Mouse (Mus musculus) thymus, adult 2 months (tissue): ENCODE results near the gene Pfdn4. TPM values are rescaled to one million over a fixed set of nuclear protein-coding genes. Genes with fewer than 3 reads are reported as not detected.

ENCODE experiments used
- DNase-seq: peaks from one replicate; pipeline ENCODE4 v3.0.0; 2021
- H3K27ac ChIP-seq: fragments of 200-500 bp; 2 replicates; pipeline ENCODE4 v1.5.1; 2012; ENCODE audit warnings: low read length, control low read depth; ENCODE audit not compliant: control insufficient read depth, insufficient read depth
- H3K27me3 ChIP-seq: fragments of 200-500 bp; 2 replicates; pipeline ENCODE4 v1.6.1; 2012; ENCODE audit warnings: mild to moderate bottlenecking, low read length, moderate library complexity, mixed read lengths; ENCODE audit not compliant: control insufficient read depth, insufficient read depth
- H3K36me3 ChIP-seq: fragments of 200-500 bp; 2 replicates; pipeline ENCODE4 v1.6.1; 2012; ENCODE audit warnings: mild to moderate bottlenecking, low read length, moderate library complexity; ENCODE audit not compliant: control insufficient read depth, insufficient read depth
- H3K4me1 ChIP-seq: fragments of 200-500 bp; replicated peaks from 2 replicates; pipeline ENCODE4 v1.6.1; 2012; ENCODE audit warnings: low read length; ENCODE audit not compliant: control insufficient read depth, insufficient read depth
- H3K4me3 ChIP-seq: fragments of 200-500 bp; 2 replicates; pipeline ENCODE4 v1.5.1; 2012; ENCODE audit warnings: mild to moderate bottlenecking, low read length, control low read depth, moderate library complexity; ENCODE audit not compliant: control insufficient read depth, insufficient read depth
- CTCF ChIP-seq: fragments of 200-500 bp; IDR thresholded peaks from 2 replicates; pipeline ENCODE4 v1.5.1; 2012; ENCODE audit warnings: mild to moderate bottlenecking, control low read depth, low read length, moderate library complexity, borderline replicate concordance; ENCODE audit not compliant: control insufficient read depth, poor library complexity, insufficient read depth; ENCODE audit errors: extremely low read depth
- POLR2A ChIP-seq: fragments of 200-500 bp; IDR thresholded peaks from 2 replicates; pipeline ENCODE4 v1.6.1; 2012; ENCODE audit warnings: mild to moderate bottlenecking, low read length, control low read depth, moderate library complexity; ENCODE audit not compliant: control insufficient read depth, poor library complexity, insufficient read depth; ENCODE audit errors: extremely low read depth
- WGBS: fragments of 180-500 bp; shearing (Covaris S2); methylation state at CpG from one replicate; pipeline ENCODE4 v1.1.7; 2018; 5-methylcytosine and 5-hydroxymethylcytosine counted together
- polyA plus RNA-seq: library from polyadenylated mRNA; depleted of rRNA; stranded (reverse); fragments of >200 nt; gene quantifications from 2 replicates; pipeline ENCODE4 v1.2.3, GENCODE M21; 2012

The Pfdn4 gene
- polyA plus RNA-seq, 1 experiment: 12.0 TPM

- Histone ChIP-seq H3K27me3 (no peaks in the 10 kb centered on the region), H3K4me3 (no peak overlapping the region), H3K27ac (no peak overlapping the region), H3K36me3 (no peaks in the 10 kb centered on the region), H3K4me1 (no peaks in the 10 kb centered on the region)
- TF ChIP-seq POLR2A (no peak), CTCF (no peak)
- WGBS: 48% methylated on average over 7 of the region's 7 CpGs
- no peak for DNase-seq
Measured at GRCm38 (mm10) chr2:170544950-170545349, 48.7 kb downstream of the Pfdn4 start.

DNA sequence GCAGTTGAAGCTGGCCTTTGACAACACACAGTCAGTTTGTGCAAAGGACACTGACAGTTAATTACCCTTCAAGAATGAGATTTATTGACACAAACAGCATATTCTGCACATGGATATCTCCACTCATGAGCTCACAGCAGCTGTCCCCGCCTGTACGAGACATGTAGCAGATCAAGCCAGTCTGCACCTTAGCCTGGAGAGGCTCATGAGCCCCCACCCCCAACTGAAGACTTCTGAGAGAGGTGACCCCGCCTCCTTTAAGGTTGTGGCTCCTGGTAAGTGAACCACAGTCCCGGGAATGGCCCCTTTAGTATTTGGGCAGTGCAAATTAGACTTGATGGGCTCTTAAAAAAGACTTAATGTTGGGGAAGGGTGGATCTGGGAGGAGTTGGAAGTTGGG, 49.5 kb downstream of the Pfdn4 start:
- Histone ChIP-seq H3K4me3 (no peak overlapping the region), H3K4me1 (no peaks in the 10 kb centered on the region), H3K27me3 (no peaks in the 10 kb centered on the region), H3K27ac (no peak overlapping the region), H3K36me3 (no peaks in the 10 kb centered on the region)
- WGBS: 74% methylated on average over 4 of the region's 4 CpGs
- no peak for DNase-seq
- no peak for TF ChIP-seq CTCF
- no peak for TF ChIP-seq POLR2A

DNA sequence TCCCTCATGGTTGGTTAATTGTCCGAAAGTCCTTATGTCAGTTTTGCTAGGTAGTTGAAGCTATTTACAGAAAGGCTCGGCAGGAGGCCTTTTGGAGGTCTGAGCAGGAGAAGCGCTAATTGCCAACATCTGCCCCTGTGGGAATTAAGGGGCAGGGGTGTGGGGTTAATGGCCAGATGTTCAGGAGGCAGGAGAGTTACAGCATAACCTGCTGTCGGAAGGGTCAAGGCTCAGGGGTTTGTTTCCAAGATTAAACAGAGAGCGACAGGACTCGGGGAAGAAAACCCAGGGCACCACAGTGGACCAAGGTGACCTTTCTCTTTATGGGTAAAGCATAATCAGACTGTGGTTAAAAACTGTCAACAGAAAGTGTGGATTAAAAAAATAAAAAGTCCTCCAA, 51.3 kb downstream of the Pfdn4 start:
- Histone ChIP-seq H3K4me3 (no peak overlapping the region), H3K27me3 (no peaks in the 10 kb centered on the region), H3K27ac (no peak overlapping the region), H3K36me3 (no peaks in the 10 kb centered on the region), H3K4me1 (no peaks in the 10 kb centered on the region)
- no peak for DNase-seq
- WGBS: 94% methylated on average over 6 of the region's 6 CpGs
- TF ChIP-seq POLR2A (no peak), CTCF (no peak)

DNA sequence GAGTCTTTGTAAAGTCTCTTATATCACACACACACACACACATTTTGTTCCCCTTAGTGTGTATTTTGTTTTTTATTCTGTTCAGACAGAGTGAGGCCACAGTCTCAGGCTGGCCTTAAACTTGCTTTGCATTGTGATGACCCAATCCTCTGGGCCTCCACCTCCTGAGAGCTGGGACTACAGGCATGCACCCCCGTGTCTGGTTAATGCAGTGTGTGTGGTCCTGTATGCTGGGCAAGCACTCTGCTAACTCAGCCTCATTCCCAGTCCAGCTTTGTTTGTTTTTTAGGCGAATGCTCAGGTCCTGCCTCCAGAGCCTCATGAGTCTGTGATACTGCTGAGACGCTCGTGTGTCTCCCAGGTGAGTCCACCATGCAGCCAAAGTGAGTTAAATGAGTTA, 51.8 kb downstream of the Pfdn4 start:
- Histone ChIP-seq H3K36me3 (no peaks in the 10 kb centered on the region), H3K4me3 (no peak overlapping the region), H3K27ac (no peak overlapping the region), H3K4me1 (no peaks in the 10 kb centered on the region), H3K27me3 (no peaks in the 10 kb centered on the region)
- no peak for TF ChIP-seq POLR2A
- TF ChIP-seq CTCF: no peak
- no peak for DNase-seq
- 86% methylated on average over 4 of the region's 4 CpGs for WGBS

DNA sequence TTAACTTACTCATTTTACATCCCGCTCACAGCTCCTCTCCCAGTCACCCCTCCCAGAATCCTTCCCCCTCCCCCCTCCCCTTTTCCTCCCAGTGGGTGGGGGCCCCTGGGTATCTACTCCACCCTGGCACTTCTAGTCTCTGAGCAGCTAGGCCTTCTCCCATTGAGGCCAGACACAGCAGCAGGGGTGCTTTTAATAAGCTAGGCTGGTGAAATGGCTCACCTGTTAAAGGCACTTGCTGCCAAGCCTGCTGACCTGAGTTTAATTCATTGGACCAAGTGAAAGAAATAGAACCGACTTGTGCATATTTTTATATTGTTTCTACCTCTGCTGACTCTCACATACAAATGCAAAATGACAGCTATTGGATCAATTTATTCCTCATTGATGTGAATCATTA, 52.9 kb downstream of the Pfdn4 start:
- WGBS: 97% methylated on average over 2 of the region's 2 CpGs
- TF ChIP-seq POLR2A (no peak), CTCF (no peak)
- Histone ChIP-seq H3K27me3 (no peaks in the 10 kb centered on the region), H3K4me1 (no peaks in the 10 kb centered on the region), H3K4me3 (no peak overlapping the region), H3K36me3 (no peaks in the 10 kb centered on the region), H3K27ac (no peak overlapping the region)
- DNase-seq: no peak

DNA sequence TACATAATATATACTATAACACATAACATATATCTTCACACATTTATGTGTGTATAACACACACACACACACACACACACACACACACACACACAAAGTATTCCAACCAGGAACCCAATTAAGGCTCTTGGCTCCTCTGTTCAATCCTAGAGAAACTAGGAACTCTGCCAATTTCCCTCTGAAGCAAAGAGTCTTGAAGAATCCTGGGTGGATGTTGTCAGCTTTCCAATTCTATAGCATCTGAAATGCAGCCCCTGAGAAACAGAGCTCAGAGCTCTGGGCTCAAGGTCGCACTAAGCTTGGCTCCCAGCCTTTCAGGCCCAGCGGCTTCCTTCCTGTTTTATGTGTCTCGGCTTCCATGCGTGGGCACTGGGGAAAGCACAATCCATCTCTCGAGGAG, 54.0 kb downstream of the Pfdn4 start:
- WGBS: 9% methylated on average over 5 of the region's 5 CpGs
- H3K27ac ChIP-seq: no peak overlapping the region

GRCm38 (mm10) chr2:170552088-170552487, 55.9 kb downstream of the Pfdn4 start:
- 75% methylated on average over 7 of the region's 7 CpGs for WGBS
- Histone ChIP-seq H3K4me1 (no peaks in the 10 kb centered on the region; the same call in 1 of the 2 replicates), H3K4me3 (no peak overlapping the region), H3K27me3 (no peaks in the 10 kb centered on the region), H3K36me3 (no peaks in the 10 kb centered on the region), H3K27ac (no peak overlapping the region)
- no peak for TF ChIP-seq POLR2A
- TF ChIP-seq CTCF: no peak
- DNase-seq: no peak

More for the DNA sequence above, 54.0 kb downstream of the Pfdn4 start:
- no peak for DNase-seq
- TF ChIP-seq POLR2A (no peak), CTCF (no peak)
- H3K4me3 ChIP-seq: no peak overlapping the region
- no peaks in the 10 kb centered on the region for H3K27me3 ChIP-seq
- no peaks in the 10 kb centered on the region for H3K4me1 ChIP-seq
- H3K36me3 ChIP-seq: no peaks in the 10 kb centered on the region
